Mouse (Mus musculus): ENCODE measurements around the gene Adgrl3. TPM values are rescaled to one million over a fixed set of nuclear protein-coding genes. Genes with fewer than 3 reads are reported as not detected.

Gene Adgrl3
- total and polyA plus RNA-seq, 3 experiments: not detected

DNA sequence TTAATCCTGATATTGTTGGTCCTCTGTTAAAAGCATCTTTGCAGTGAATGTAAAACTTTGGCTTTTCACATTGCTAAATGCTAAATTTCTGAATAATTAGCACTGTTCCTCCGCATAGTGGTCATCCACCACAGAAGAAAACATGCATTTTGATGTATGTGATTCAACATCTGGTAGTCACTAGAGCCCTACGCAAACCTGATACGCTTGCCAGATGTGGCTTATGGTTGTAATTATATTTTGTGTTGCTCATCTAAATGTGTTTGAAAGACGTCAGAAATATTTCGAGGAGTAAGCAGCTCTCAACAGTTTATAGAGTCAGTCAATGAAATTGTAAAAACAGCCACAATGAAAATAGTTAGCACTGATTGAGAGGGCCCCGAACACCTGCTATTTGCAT, 204.5 kb downstream of the Adgrl3 start:
- H3K9me3 ChIP-seq (replicated peaks; ENCODE audit: insufficient read depth, low read length): no peaks in the 10 kb centered on the region
- H3K27ac ChIP-seq (ENCODE audit: control insufficient read depth, low read depth, low read length): no peak overlapping the region
- H3K79me2 ChIP-seq (ENCODE audit: control insufficient read depth, insufficient read depth, low read length, poor library complexity): no peaks in the 10 kb centered on the region
- no peak overlapping the region for H3K4me3 ChIP-seq (ENCODE audit: control insufficient read depth in 1 of 2, insufficient read depth in 1 of 2, low read depth in 2 of 2, low read length in 2 of 2)
- H3K9ac ChIP-seq (ENCODE audit: control insufficient read depth, low read depth, low read length, poor library complexity, severe bottlenecking): no peak overlapping the region
- DNase-seq (ENCODE audit: low read depth, low spot score): no peak
- no peaks in the 10 kb centered on the region for H3K4me1 ChIP-seq (ENCODE audit: control insufficient read depth in 1 of 2, insufficient read depth in 2 of 2, low read length in 2 of 2)
- TF ChIP-seq MYB (IDR thresholded peaks at IDR 0.05; ENCODE audit: low read depth, low read length) (no peak), ZKSCAN1 (IDR thresholded peaks at IDR 0.05; ENCODE audit: low read depth, low read length) (no peak), POLR2AphosphoS5 (IDR thresholded peaks at IDR 0.05; ENCODE audit: borderline replicate concordance, low read depth, low read length) (no peak), RCOR1 (IDR thresholded peaks at IDR 0.05; ENCODE audit: low read depth, low read length) (no peak), ZMIZ1 (IDR thresholded peaks at IDR 0.05; ENCODE audit: low read depth, low read length) (no peak), MYC (IDR thresholded peaks at IDR 0.05; ENCODE audit: low read depth, low read length) (no peak), MEF2A (IDR thresholded peaks at IDR 0.05; ENCODE audit: extremely low read depth, insufficient replicate concordance, low read depth, low read length, poor library complexity, severe bottlenecking) (no peak), E2F4 (IDR thresholded peaks at IDR 0.05; ENCODE audit: borderline replicate concordance, low read depth, low read length) (no peak), POLR2A (IDR thresholded peaks at IDR 0.05; ENCODE audit: control insufficient read depth in 1 of 2, insufficient read depth in 1 of 2, low read depth in 1 of 2, low read length in 2 of 2, poor library complexity in 1 of 2) (no peak)
- H3K27me3 ChIP-seq (ENCODE audit: control insufficient read depth in 1 of 2, insufficient read depth in 2 of 2, low read length in 2 of 2): no peaks in the 10 kb centered on the region
- no peaks in the 10 kb centered on the region for H3K36me3 ChIP-seq (ENCODE audit: control insufficient read depth in 1 of 2, insufficient read depth in 2 of 2, low read length in 2 of 2)

DNA sequence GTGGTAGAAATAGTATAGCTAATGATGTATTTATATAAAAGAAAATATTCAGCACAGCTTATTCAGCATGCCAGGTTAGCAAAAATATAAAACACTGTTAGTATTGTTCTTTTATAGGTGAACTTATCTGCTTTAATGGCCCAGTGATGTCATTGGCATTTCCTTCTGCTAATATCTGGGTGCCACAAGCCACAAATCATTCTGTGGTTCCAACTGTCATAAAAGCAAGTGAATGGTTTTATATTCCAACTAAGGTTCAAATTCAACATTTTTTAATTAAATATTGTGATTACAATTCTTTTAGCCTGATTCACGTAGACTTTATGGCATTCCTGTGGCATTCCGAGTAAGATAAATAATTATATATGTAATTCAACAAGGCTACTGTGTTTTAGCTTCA, 205.5 kb downstream of the Adgrl3 start:
- Histone ChIP-seq H3K36me3 (ENCODE audit: control insufficient read depth in 1 of 2, insufficient read depth in 2 of 2, low read length in 2 of 2) (no peaks in the 10 kb centered on the region), H3K9me3 (replicated peaks; ENCODE audit: insufficient read depth, low read length) (no peaks in the 10 kb centered on the region), H3K4me3 (ENCODE audit: control insufficient read depth in 1 of 2, insufficient read depth in 1 of 2, low read depth in 2 of 2, low read length in 2 of 2) (no peak overlapping the region), H3K79me2 (ENCODE audit: control insufficient read depth, insufficient read depth, low read length, poor library complexity) (no peaks in the 10 kb centered on the region), H3K27ac (ENCODE audit: control insufficient read depth, low read depth, low read length) (no peak overlapping the region), H3K27me3 (ENCODE audit: control insufficient read depth in 1 of 2, insufficient read depth in 2 of 2, low read length in 2 of 2) (no peaks in the 10 kb centered on the region), H3K9ac (ENCODE audit: control insufficient read depth, low read depth, low read length, poor library complexity, severe bottlenecking) (no peak overlapping the region), H3K4me1 (ENCODE audit: control insufficient read depth in 1 of 2, insufficient read depth in 2 of 2, low read length in 2 of 2) (no peaks in the 10 kb centered on the region)
- DNase-seq (ENCODE audit: low read depth, low spot score): no peak
- TF ChIP-seq MYB (IDR thresholded peaks at IDR 0.05; ENCODE audit: low read depth, low read length) (no peak), TAL1 (IDR thresholded peaks at IDR 0.05; ENCODE audit: low read length) (no peak), MAX (IDR thresholded peaks at IDR 0.05; ENCODE audit: low read length) (no peak), MAFK (IDR thresholded peaks at IDR 0.05; ENCODE audit: borderline replicate concordance, low read depth, low read length) (no peak), BHLHE40 (IDR thresholded peaks at IDR 0.05; ENCODE audit: borderline replicate concordance, low read depth, low read length) (no peak), POLR2AphosphoS5 (IDR thresholded peaks at IDR 0.05; ENCODE audit: borderline replicate concordance, low read depth, low read length) (no peak), SIN3A (IDR thresholded peaks at IDR 0.05; ENCODE audit: low read length) (no peak)

DNA sequence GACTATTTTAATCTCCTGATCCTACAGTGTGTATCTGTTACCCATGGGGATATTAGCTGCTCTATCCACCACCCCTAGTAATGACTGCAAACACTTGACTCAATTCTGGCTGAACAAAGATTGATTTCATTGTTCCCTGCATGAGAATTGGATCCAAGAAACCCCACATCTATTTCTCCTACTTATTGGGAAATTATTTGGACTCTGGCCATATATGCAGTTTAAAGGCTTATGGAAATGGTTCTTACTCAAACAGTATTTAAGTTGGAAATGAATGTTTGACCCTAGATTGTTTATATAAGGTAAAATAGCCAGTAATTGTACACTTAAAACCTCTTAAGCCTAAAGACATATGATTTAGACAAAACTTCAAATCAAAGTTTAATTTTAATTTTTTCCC, 207.3 kb downstream of the Adgrl3 start:
- H3K4me3 ChIP-seq (ENCODE audit: control insufficient read depth in 1 of 2, insufficient read depth in 1 of 2, low read depth in 2 of 2, low read length in 2 of 2): no peak overlapping the region

More for the DNA sequence above, 207.3 kb downstream of the Adgrl3 start:
- no peaks in the 10 kb centered on the region for H3K9me3 ChIP-seq (replicated peaks; ENCODE audit: insufficient read depth, low read length)
- H3K4me1 ChIP-seq (ENCODE audit: control insufficient read depth in 1 of 2, insufficient read depth in 2 of 2, low read length in 2 of 2): no peaks in the 10 kb centered on the region
- no peak for TF ChIP-seq TBP (IDR thresholded peaks at IDR 0.05; ENCODE audit: low read depth, low read length)
- no peak for TF ChIP-seq ZC3H11A (IDR thresholded peaks at IDR 0.05; ENCODE audit: low read depth, low read length)
- no peak for TF ChIP-seq EP300 (IDR thresholded peaks at IDR 0.05; ENCODE audit: low read depth in 1 of 2, low read length in 2 of 2)
- no peak for TF ChIP-seq E2F4 (IDR thresholded peaks at IDR 0.05; ENCODE audit: borderline replicate concordance, low read depth, low read length)
- TF ChIP-seq KAT2A (conservative IDR thresholded peaks at IDR 0.05; ENCODE audit: low read depth, low read length): no peak
- no peak for TF ChIP-seq MXI1 (IDR thresholded peaks at IDR 0.05; ENCODE audit: low read depth, low read length)
- no peak for TF ChIP-seq ZKSCAN1 (IDR thresholded peaks at IDR 0.05; ENCODE audit: low read depth, low read length)
- DNase-seq (ENCODE audit: low read depth, low spot score): no peak
- no peak overlapping the region for H3K27ac ChIP-seq (ENCODE audit: control insufficient read depth, low read depth, low read length)
- no peaks in the 10 kb centered on the region for H3K27me3 ChIP-seq (ENCODE audit: control insufficient read depth in 1 of 2, insufficient read depth in 2 of 2, low read length in 2 of 2)
- no peaks in the 10 kb centered on the region for H3K36me3 ChIP-seq (ENCODE audit: control insufficient read depth in 1 of 2, insufficient read depth in 2 of 2, low read length in 2 of 2)
- no peak overlapping the region for H3K9ac ChIP-seq (ENCODE audit: control insufficient read depth, low read depth, low read length, poor library complexity, severe bottlenecking)
- no peaks in the 10 kb centered on the region for H3K79me2 ChIP-seq (ENCODE audit: control insufficient read depth, insufficient read depth, low read length, poor library complexity)
